Mouse (Mus musculus): Measurements from ENCODE around the gene AC192777.2. TPM values are rescaled to one million over a fixed set of nuclear protein-coding genes. Genes with fewer than 3 reads are reported as not detected.

Gene AC192777.2
- not detected for polyA plus RNA-seq (2014; fragmentation: Illumina TruSeq; extraction: RNeasy Lipid Tissue Mini Kit (QIAGEN cat#74804))

DNA sequence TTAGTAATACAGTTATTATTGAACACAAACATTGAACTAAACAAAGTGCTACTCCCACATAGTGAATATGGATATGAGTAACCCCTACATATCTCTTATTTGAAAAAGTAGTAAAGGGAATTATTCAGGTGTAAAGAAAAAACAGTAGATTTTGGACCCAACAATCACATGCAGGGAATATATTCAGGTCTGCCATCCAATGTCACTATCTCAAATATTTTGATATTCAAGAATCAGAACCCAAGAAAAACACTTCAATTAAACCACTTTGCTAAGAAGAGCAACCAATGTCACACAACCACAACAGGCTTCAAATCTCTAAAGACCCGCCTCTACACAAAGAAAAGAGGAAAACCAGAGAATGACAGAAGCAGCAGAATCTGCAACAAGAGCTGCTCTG is at the start of gene AC192777.2:
TSS of gene AC192777.2 (plus strand) at position 301 of the 400 bp plus-strand sequence.

Other genes starting within 250 kb of the AC192777.2 start
- not detected for gene Esp38, start 144.9 kb upstream of the AC192777.2 start, polyA plus RNA-seq (2014; fragmentation: Illumina TruSeq; extraction: RNeasy Lipid Tissue Mini Kit (QIAGEN cat#74804))
- not detected for gene Pgk2, start 113.2 kb downstream of the AC192777.2 start, polyA plus RNA-seq (2014; fragmentation: Illumina TruSeq; extraction: RNeasy Lipid Tissue Mini Kit (QIAGEN cat#74804))
- not detected for gene Crisp3, start 146.8 kb downstream of the AC192777.2 start, polyA plus RNA-seq (2014; fragmentation: Illumina TruSeq; extraction: RNeasy Lipid Tissue Mini Kit (QIAGEN cat#74804))
- gene Crisp1, start 223.8 kb downstream of the AC192777.2 start, polyA plus RNA-seq (2014; fragmentation: Illumina TruSeq; extraction: RNeasy Lipid Tissue Mini Kit (QIAGEN cat#74804)) = 1.2 TPM

Measured in ovary, adult 10 weeks (tissue).